Mouse (Mus musculus) limb, embryonic 14.5 days (tissue): ENCODE data around the gene Smad5. TPM values are rescaled to one million over a fixed set of nuclear protein-coding genes. Genes with fewer than 3 reads are reported as not detected.

Experiments used
- ATAC-seq: fragments of 200-750 bp; cut with Nextera tagmentation; 2 replicates; pipeline ENCODE4 v1.8.0; 2017; ENCODE audit warnings: low read depth, moderate number of reproducible peaks, moderate TSS enrichment; ENCODE audit not compliant: low FRiP score
- DNase-seq: peaks from one replicate; pipeline ENCODE4 v3.0.0-alpha.2; 2015; ENCODE audit warnings: low spot score
- H3K27ac ChIP-seq: fragments of 300-500 bp; sonication (generic); replicated peaks from 2 replicates; pipeline ENCODE4 v1.5.1; 2014; ENCODE audit warnings: low read depth, mild to moderate bottlenecking, low read length, moderate library complexity, mixed read lengths
- H3K27me3 ChIP-seq: fragments of 300-500 bp; sonication (generic); 2 replicates; pipeline ENCODE4 v1.6.1; 2014; ENCODE audit warnings: low read length, mixed read lengths; ENCODE audit not compliant: control insufficient read depth, insufficient read depth
- H3K36me3 ChIP-seq: fragments of 300-500 bp; sonication (generic); 2 replicates; pipeline ENCODE4 v1.6.1; 2014; ENCODE audit warnings: mild to moderate bottlenecking, low read length, moderate library complexity, mixed read lengths; ENCODE audit not compliant: control insufficient read depth, insufficient read depth
- H3K4me1 ChIP-seq: fragments of 300-500 bp; sonication (generic); 2 replicates; pipeline ENCODE4 v1.6.1; 2014; ENCODE audit warnings: antibody characterized with exemption, low read length, mixed read lengths; ENCODE audit not compliant: control insufficient read depth, insufficient read depth
- H3K4me2 ChIP-seq: fragments of 300-500 bp; sonication (generic); replicated peaks from 2 replicates; pipeline ENCODE4 v1.6.1; 2014; ENCODE audit warnings: low read depth, mild to moderate bottlenecking, low read length, moderate library complexity; ENCODE audit not compliant: severe bottlenecking
- H3K4me3 ChIP-seq: fragments of 300-500 bp; sonication (generic); replicated peaks from 2 replicates; pipeline ENCODE4 v1.5.1; 2014; ENCODE audit warnings: low read length
- H3K9ac ChIP-seq: fragments of 300-500 bp; sonication (generic); 2 replicates; pipeline ENCODE4 v1.6.1; 2014; ENCODE audit warnings: mild to moderate bottlenecking, low read depth, low read length, moderate library complexity; ENCODE audit not compliant: severe bottlenecking
- H3K9me3 ChIP-seq: fragments of 300-500 bp; sonication (generic); 2 replicates; pipeline ENCODE4 v1.6.1; 2016; ENCODE audit warnings: low read length; ENCODE audit not compliant: control insufficient read depth
- POLR2A ChIP-seq: fragments of 200-500 bp; IDR thresholded peaks from 2 replicates; pipeline ENCODE4 v1.8.0; 2012; ENCODE audit warnings: inconsistent platforms, mild to moderate bottlenecking, moderate library complexity, borderline replicate concordance; ENCODE audit not compliant: insufficient read depth, insufficient read length; ENCODE audit errors: extremely low read depth
- WGBS: fragments of 180-500 bp; shearing (Covaris S2); extraction: QIAGEN DNeasy Blood & Tissue Kit; methylation state at CpG from one replicate; pipeline ENCODE4 v1.1.7; 2014; 5-methylcytosine and 5-hydroxymethylcytosine counted together
- polyA plus RNA-seq, 2 experiments: library from polyadenylated mRNA; depleted of rRNA in 1 of 2; stranded (reverse) in 1 of 2; unstranded in 1 of 2; fragments of >200 nt; fragmentation: Nextera tagmentation in 1 of 2; extraction: Ambion mirVana in 1 of 2; gene quantifications; 2 replicates each; pipeline versions ENCODE4 v1.2.1 to v1.2.3; 2012 to 2014

The Smad5 gene
- polyA plus RNA-seq (2012; rRNA removed) (58.5 and 78.3 TPM in 2 replicates), polyA plus RNA-seq (2014; fragmentation: Nextera tagmentation; extraction: Ambion mirVana) (48.2 and 57.2 TPM in 2 replicates)

- peak; percentile 88 for DNase-seq
- Histone ChIP-seq H3K4me3 (peak within 1 kb of the TSS; percentile 74), H3K27ac (peak within 1 kb of the TSS; percentile 98), H3K27me3 (no peaks in the 10 kb centered on the region), H3K9ac (peak within 1 kb of the TSS; percentile 94), H3K4me1 (peaks cover 56% of the 10 kb centered on the region), H3K9me3 (no peaks in the 10 kb centered on the region), H3K36me3 (peaks cover 3% of the 10 kb centered on the region; the same call in 1 of the 2 replicates), H3K4me2 (peak within 1 kb of the TSS; percentile 78)
- ATAC-seq = peak; percentile 85
- TF ChIP-seq POLR2A = no peak; the same call in 1 of the 2 replicates
- WGBS = 3% methylated on average over 26 of the region's 62 CpGs
Observed at GRCm38 (mm10) chr13:56702469-56703221, at the start of gene Smad5. TSS of gene Smad5 (plus strand) at chr13:56703010.

DNA sequence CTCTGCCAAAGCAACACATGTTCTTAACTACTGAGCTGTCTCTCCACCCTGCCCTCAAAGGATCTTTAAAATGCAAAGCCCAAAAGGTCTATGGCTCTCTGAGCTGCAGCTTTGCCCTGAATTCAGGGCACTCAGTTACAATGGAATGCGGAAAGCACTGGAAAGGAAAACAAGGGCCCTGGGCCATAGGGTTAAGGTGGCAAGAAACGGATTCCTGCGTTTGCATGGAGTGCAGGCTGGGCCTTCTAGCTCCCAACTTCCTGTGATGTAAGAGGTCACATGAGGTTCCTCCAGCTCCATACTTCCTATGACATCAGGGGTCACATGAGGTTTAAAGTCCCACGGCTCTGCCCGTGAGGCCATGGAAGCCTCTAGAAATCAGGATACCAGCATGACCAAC lies 48.6 kb upstream of the Smad5 start:
- Histone ChIP-seq H3K4me2 (no peak overlapping the region), H3K36me3 (no peaks in the 10 kb centered on the region), H3K9ac (no peak overlapping the region), H3K27me3 (no peaks in the 10 kb centered on the region), H3K9me3 (no peaks in the 10 kb centered on the region), H3K4me1 (peaks cover 22% of the 10 kb centered on the region), H3K27ac (no peak overlapping the region), H3K4me3 (no peak overlapping the region)
- WGBS = 74% methylated on average over 5 of the region's 5 CpGs
- DNase-seq = peak; percentile 38
- no peak for TF ChIP-seq POLR2A
- no peak for ATAC-seq

DNA sequence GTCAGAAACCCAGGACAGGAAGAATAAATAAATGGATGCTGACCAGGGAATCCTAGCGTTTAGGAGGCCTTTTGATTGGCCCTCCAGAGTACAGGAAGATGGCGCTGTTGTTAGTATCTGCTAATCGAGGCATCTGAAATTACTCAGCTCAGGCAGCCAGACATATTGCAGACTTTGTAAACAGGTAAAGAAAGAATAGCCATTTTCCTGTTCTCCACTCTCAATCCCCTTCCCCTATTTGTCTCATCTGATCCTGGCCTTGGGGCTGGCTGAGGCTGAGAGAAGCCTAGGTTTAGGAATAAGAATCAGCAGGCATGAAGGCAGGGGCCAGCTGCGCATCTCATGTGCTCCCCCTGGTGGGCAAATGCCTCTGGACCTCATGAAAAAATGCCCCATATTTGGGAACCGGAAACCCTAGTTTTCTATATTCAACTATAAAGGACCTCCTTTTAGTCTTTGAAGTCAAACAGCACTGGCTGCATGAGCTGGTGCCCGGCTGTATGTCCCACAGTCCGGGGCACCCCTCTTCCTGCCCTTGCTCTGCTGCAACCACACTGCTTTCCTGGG lies 44.8 kb upstream of the Smad5 start:
- peaks cover 14% of the 10 kb centered on the region for H3K4me1 ChIP-seq
- no peaks in the 10 kb centered on the region for H3K9me3 ChIP-seq
- TF ChIP-seq POLR2A = no peak
- no peak overlapping the region for H3K27ac ChIP-seq
- WGBS = 36% methylated on average over 7 of the region's 7 CpGs
- peak; percentile 51; the same call in 1 of the 2 replicates for ATAC-seq
- H3K4me3 ChIP-seq = no peak overlapping the region
- no peaks in the 10 kb centered on the region for H3K27me3 ChIP-seq
- no peak overlapping the region for H3K9ac ChIP-seq
- peak; percentile 81 for DNase-seq
- H3K36me3 ChIP-seq = no peaks in the 10 kb centered on the region
- H3K4me2 ChIP-seq = no peak overlapping the region

DNA sequence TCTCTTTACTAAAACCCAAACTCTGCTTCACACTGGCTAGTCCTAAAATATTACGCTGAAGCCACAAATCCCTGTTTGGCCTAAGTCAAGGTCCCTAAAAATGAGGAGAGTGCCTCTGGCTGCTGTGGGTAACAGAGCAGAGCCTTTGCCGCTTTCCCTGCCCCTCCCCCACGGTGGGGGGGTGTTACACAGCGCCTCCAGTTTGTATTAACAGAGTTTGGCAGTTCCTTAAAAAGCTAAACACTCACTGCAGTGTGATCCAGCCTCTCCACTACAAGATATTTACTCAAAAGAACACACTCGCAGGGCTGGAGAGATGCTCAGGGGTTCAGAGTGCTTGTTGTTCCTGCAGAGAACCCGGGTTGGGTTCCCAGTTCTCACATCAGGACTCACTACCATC lies 43.9 kb upstream of the Smad5 start:
- no peak overlapping the region for H3K9ac ChIP-seq
- no peak overlapping the region for H3K27ac ChIP-seq
- DNase-seq = no peak
- no peak overlapping the region for H3K4me2 ChIP-seq
- 67% methylated on average over 6 of the region's 6 CpGs for WGBS
- no peak for ATAC-seq
- TF ChIP-seq POLR2A = no peak
- H3K4me1 ChIP-seq = peaks cover 14% of the 10 kb centered on the region; the same call in 1 of the 2 replicates
- no peak overlapping the region for H3K4me3 ChIP-seq
- no peaks in the 10 kb centered on the region for H3K27me3 ChIP-seq
- no peaks in the 10 kb centered on the region for H3K36me3 ChIP-seq
- H3K9me3 ChIP-seq = no peaks in the 10 kb centered on the region

DNA sequence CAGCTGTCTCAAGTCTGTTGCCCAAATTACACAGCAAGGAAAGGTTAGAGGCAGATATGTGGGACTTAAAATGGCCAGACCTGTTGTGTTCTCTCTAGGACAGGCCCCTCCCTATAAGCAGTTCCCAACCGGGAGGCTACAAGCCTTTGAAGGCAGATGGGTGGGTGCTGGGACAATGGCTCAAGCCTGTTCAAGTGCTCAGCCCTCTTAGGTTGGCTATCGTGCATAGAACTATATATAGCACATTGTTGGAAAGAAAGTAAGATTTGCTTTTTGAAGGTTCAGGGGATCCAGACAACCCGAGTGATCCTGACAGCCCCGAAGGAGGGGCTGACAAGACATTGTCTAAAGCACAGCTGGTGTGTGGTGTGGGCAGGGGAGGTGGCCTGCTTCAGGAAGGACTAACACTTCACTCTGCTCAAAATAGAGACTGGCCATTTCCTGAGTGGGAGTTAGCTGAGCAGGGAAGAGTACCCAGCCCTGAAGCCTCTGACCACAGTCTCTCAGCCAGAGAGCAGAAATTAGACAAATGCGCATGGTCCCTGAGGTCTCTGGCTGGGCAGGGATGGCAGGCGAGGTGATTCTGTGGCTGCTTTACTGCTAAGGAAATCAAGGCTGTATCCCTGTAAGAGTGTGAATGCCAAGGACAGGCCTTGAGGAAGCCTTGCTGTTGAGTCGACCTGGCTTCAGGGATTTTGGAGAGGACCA lies 40.7 kb upstream of the Smad5 start:
- Histone ChIP-seq H3K4me3 (no peak overlapping the region), H3K4me2 (no peak overlapping the region), H3K27me3 (no peaks in the 10 kb centered on the region), H3K4me1 (peaks cover 8% of the 10 kb centered on the region; the same call in 1 of the 2 replicates), H3K9me3 (no peaks in the 10 kb centered on the region), H3K9ac (no peak overlapping the region), H3K36me3 (no peaks in the 10 kb centered on the region), H3K27ac (no peak overlapping the region)
- DNase-seq (no peak), ATAC-seq (no peak)
- TF ChIP-seq POLR2A = no peak
- WGBS = 59% methylated on average over 7 of the region's 7 CpGs
